Mouse (Mus musculus) cerebellum, adult 11-12 months (tissue): ENCODE results near the gene Efcab8.
A peak's percentile ranks its signal among the peaks of the same experiment; 100 is the strongest.
"Not testable (repeated sequence)": the region's sequence is repeated elsewhere in the genome, so short reads cannot be mapped to it uniquely, and the experiment has no call there.

Experiments
- DNase-seq: peaks from one replicate; pipeline ENCODE4 v3.0.0; 2022

The Efcab8 gene

GRCm38 (mm10) chr2:153779394-153779981 is at the start of gene Efcab8:
Gene Efcab8, plus strand, starts transcription at chr2:153779931.
- no peak for DNase-seq

- DNase-seq = no peak
These were observed 45.7 kb upstream of the Efcab8 start for GRCm38 (mm10) chr2:153734033-153734432.

- DNase-seq = peak; percentile 100
These were observed 39.0 kb upstream of the Efcab8 start, which contains the start of gene Mapre1 for GRCm38 (mm10) chr2:153740500-153741436. Gene Mapre1, plus strand, starts transcription at chr2:153741274.

- no peak for DNase-seq
These were observed 38.2 kb upstream of the Efcab8 start for GRCm38 (mm10) chr2:153741437-153742065.

GRCm38 (mm10) chr2:153747994-153748393 is 31.7 kb upstream of the Efcab8 start:
- DNase-seq = no peak

GRCm38 (mm10) chr2:153750363-153750762 is 29.4 kb upstream of the Efcab8 start:
- no peak for DNase-seq

- no peak for DNase-seq
These were observed 17.6 kb upstream of the Efcab8 start for GRCm38 (mm10) chr2:153762121-153762520.

- DNase-seq = no peak
These were observed 12.2 kb upstream of the Efcab8 start for GRCm38 (mm10) chr2:153767484-153767883.

GRCm38 (mm10) chr2:153768881-153769280 is 10.8 kb upstream of the Efcab8 start:
- no peak for DNase-seq

GRCm38 (mm10) chr2:153772950-153773349 is 6.8 kb upstream of the Efcab8 start:
- DNase-seq = no peak

GRCm38 (mm10) chr2:153775472-153775871 is 4.3 kb upstream of the Efcab8 start:
- DNase-seq = no peak

GRCm38 (mm10) chr2:153778638-153779362 is 931 bp upstream of the Efcab8 start:
- DNase-seq = peak; percentile 19

GRCm38 (mm10) chr2:153781181-153781580 is 1.4 kb downstream of the Efcab8 start:
- DNase-seq = no peak

GRCm38 (mm10) chr2:153784668-153785067 is 4.9 kb downstream of the Efcab8 start:
- DNase-seq = no peak

GRCm38 (mm10) chr2:153793366-153793765 is 13.6 kb downstream of the Efcab8 start:
- DNase-seq = no peak

GRCm38 (mm10) chr2:153795090-153795489 is 15.4 kb downstream of the Efcab8 start:
- no peak for DNase-seq

GRCm38 (mm10) chr2:153807464-153807863 is 27.7 kb downstream of the Efcab8 start:
- DNase-seq = peak; percentile 72

GRCm38 (mm10) chr2:153808146-153808545 is 28.4 kb downstream of the Efcab8 start:
- no peak for DNase-seq

GRCm38 (mm10) chr2:153808841-153809240 is 29.1 kb downstream of the Efcab8 start:
- no peak for DNase-seq

- DNase-seq = peak; percentile 35
These were observed 30.2 kb downstream of the Efcab8 start for GRCm38 (mm10) chr2:153809921-153810320.

GRCm38 (mm10) chr2:153822005-153822543 is 42.3 kb downstream of the Efcab8 start:
- no peak for DNase-seq

GRCm38 (mm10) chr2:153824593-153824992 is 44.9 kb downstream of the Efcab8 start:
- no peak for DNase-seq

GRCm38 (mm10) chr2:153825900-153826299 is 46.2 kb downstream of the Efcab8 start:
- DNase-seq = not testable (repeated sequence)
